Mouse (Mus musculus) lung, embryonic 16.5 days (tissue): ENCODE measurements around the gene Siah3. TPM values are rescaled to one million over a fixed set of nuclear protein-coding genes. Genes with fewer than 3 reads are reported as not detected.

Experiments used
- ATAC-seq: fragments of 200-750 bp; cut with Nextera tagmentation; 2 replicates; pipeline ENCODE4 v1.8.0; 2017; ENCODE audit warnings: low read depth, mild to moderate bottlenecking, moderate library complexity
- H3K27ac ChIP-seq: fragments of 300-500 bp; sonication (generic); 2 replicates; pipeline ENCODE4 v1.5.1; 2014; ENCODE audit warnings: mild to moderate bottlenecking, control low read depth, low read length
- H3K27me3 ChIP-seq: fragments of 300-500 bp; sonication (generic); 2 replicates; pipeline ENCODE4 v1.6.1; 2014; ENCODE audit warnings: low read depth, low read length, mixed read lengths; ENCODE audit not compliant: control insufficient read depth, insufficient read depth
- H3K36me3 ChIP-seq: fragments of 300-500 bp; sonication (generic); 2 replicates; pipeline ENCODE4 v1.6.1; 2014; ENCODE audit warnings: low read length; ENCODE audit not compliant: control insufficient read depth, insufficient read depth
- H3K4me1 ChIP-seq: fragments of 300-500 bp; sonication (generic); replicated peaks from 2 replicates; pipeline ENCODE4 v1.6.1; 2014; ENCODE audit warnings: low read length, mixed read lengths; ENCODE audit not compliant: control insufficient read depth, insufficient read depth
- H3K4me2 ChIP-seq: fragments of 300-500 bp; sonication (generic); 2 replicates; pipeline ENCODE4 v1.6.1; 2014; ENCODE audit warnings: low read depth, low read length, control low read depth
- H3K4me3 ChIP-seq: fragments of 300-500 bp; sonication (generic); 2 replicates; pipeline ENCODE4 v1.5.1; 2014; ENCODE audit warnings: mild to moderate bottlenecking, low read length, control low read depth
- H3K9ac ChIP-seq: fragments of 300-500 bp; sonication (generic); 2 replicates; pipeline ENCODE4 v1.6.1; 2014; ENCODE audit warnings: low read length, control low read depth
- H3K9me3 ChIP-seq: fragments of 300-500 bp; sonication (generic); 2 replicates; pipeline ENCODE4 v1.6.1; 2016; ENCODE audit warnings: low read length; ENCODE audit not compliant: control insufficient read depth
- WGBS: fragments of 180-500 bp; shearing (Covaris S2); extraction: QIAGEN DNeasy Blood & Tissue Kit; methylation state at CpG from one replicate; pipeline ENCODE4 v1.1.7; 2014; 5-methylcytosine and 5-hydroxymethylcytosine counted together
- polyA plus RNA-seq: library from polyadenylated mRNA; unstranded; fragments of >200 nt; fragmentation: Nextera tagmentation; extraction: Ambion mirVana; gene quantifications from 2 replicates; pipeline ENCODE4 v1.2.1, GENCODE M21; 2015

Gene Siah3
- polyA plus RNA-seq, 1 experiment from 2014 or later, result not detected

DNA sequence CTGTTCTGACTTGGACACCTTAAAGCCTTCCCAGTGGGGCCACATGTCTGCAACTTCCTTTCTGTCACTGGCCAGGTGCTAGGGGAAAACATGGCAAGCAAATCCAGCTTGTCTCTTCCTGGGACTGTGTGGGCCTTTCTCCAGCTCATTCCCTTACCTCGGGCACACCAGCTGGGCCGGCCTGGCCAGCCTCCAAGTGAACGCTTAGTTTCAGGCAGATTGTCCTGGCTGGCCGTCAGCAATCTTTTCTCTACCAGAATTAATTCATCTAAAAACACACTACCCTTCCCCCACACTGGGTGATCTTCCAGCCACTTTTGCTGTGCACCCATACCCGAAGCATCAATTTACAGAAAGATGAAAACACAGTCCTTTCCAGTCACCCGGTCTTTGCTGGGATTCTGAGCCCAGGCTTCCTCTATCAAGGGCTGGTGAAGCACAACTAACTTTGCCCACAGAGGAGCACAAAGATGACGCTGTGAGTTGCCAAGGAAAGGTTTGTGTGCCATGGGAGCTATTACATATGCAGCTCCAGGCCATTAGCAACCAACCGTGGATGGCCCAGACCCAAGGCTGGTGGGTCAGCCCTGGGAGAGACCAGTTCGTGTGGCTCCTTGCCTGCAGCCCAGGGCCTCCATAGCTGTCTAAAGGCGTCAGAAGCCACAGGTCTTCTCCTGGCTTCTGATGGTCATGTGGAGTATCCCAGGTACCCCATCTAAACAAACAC, 71.8 kb downstream of the Siah3 start:
- WGBS, result 50% methylated on average over 10 of the region's 10 CpGs

DNA sequence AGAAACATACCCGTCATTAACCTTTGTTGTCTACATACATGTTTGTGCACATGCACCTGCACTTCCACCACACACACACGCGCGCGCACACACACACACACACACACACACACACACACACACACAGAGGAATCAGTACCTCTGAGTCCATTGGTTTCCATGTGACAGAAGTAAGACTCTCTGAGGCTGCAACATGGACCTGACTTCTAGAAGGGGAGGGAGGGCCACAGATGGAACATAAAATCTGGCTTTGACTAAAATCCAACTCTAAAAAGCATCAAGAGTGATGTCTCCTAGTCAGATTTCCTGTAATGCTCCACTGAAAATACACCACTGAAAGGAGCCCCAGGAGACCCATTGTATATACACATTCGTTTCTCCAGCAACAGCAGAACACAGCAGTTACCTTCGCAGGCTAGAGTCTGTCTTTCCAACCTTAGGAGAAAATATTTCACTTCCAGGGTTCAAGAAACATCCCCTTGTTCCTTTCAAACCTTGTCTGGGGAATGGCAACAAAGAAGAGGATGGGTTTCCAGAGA, 75.1 kb downstream of the Siah3 start:
- WGBS, result 83% methylated on average over 7 of the region's 7 CpGs
- Histone ChIP-seq H3K36me3 (no peaks in the 10 kb centered on the region), H3K9me3 (no peaks in the 10 kb centered on the region), H3K4me1 (peaks cover 6% of the 10 kb centered on the region; the same call in 1 of the 2 replicates), H3K9ac (no peak overlapping the region), H3K4me3 (no peak overlapping the region), H3K27ac (no peak overlapping the region), H3K4me2 (no peak overlapping the region), H3K27me3 (no peaks in the 10 kb centered on the region)
- ATAC-seq, result no peak

More for the DNA sequence above, 71.8 kb downstream of the Siah3 start:
- H3K27ac ChIP-seq, result no peak overlapping the region
- H3K9ac ChIP-seq, result no peak overlapping the region
- peaks cover 6% of the 10 kb centered on the region; the same call in 1 of the 2 replicates for H3K4me1 ChIP-seq
- no peaks in the 10 kb centered on the region for H3K36me3 ChIP-seq
- no peak overlapping the region for H3K4me2 ChIP-seq
- ATAC-seq, result peak; percentile 56
- no peaks in the 10 kb centered on the region for H3K9me3 ChIP-seq
- no peaks in the 10 kb centered on the region for H3K27me3 ChIP-seq
- H3K4me3 ChIP-seq, result no peak overlapping the region

DNA sequence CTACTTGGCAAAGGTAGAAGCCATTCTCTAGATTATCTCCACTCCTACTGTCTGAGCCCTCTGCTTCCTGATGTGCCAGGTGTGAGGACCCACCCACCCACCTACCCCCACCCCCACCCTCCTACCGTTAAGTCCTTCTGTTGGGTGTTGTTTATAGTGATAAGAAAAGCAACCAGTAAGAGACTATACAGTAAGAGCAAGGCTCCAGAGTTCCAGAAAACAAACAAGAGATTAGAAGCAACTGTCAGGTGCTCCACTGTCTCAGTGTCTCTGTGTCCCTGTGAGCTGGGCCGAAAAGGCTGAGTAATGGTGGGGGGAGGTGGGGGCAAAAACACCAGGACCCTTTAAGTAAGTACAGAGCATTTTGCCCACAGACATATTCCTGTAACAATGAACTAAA, 83.4 kb downstream of the Siah3 start:
- H3K9me3 ChIP-seq, result no peaks in the 10 kb centered on the region
- no peaks in the 10 kb centered on the region for H3K36me3 ChIP-seq
- no peak overlapping the region for H3K27ac ChIP-seq
- H3K9ac ChIP-seq, result no peak overlapping the region
- WGBS, result 34% methylated on average over 2 of the region's 2 CpGs
- H3K27me3 ChIP-seq, result no peaks in the 10 kb centered on the region
- H3K4me2 ChIP-seq, result no peak overlapping the region
- no peaks in the 10 kb centered on the region for H3K4me1 ChIP-seq
- H3K4me3 ChIP-seq, result no peak overlapping the region
- no peak for ATAC-seq

DNA sequence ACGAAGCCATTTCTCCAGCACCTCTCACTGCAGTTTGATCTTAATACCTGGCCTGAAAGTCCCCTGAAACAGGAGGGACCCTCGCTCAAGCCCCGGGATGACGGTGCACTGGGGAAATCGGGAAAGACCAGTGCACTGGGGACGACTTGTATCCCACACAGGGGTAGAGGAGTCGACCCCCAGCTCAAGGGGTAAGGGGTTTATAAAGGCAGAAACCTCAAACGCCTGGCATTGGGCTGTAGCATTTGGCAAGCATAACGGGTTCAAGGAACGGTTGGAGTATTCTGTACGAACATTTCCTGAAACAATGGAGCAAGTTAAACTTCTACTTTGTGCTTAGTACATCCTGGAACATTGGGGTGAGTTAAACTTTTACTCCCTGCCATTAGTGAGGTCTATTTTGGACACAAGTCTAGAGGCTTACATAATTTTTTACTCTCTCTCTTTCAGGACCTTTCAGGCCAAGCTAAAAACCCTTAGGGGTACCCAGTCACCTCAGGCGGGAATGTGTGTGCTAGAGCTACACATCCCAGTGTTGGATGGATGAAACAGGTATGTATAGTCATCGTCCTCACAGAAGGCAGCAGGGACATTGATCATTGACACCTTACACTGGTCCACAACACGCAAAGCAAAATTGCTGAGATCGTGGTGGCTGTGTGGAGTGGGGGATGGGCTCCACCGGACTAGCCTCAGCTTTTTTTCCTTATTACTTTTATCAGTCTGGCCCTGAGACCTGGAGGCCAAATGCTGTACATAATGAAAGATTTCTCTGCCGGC, 84.6 kb downstream of the Siah3 start:
- ATAC-seq, result no peak
- 59% methylated on average over 17 of the region's 17 CpGs for whole genome bisulfite sequencing
- no peaks in the 10 kb centered on the region for H3K9me3 ChIP-seq
- no peaks in the 10 kb centered on the region for H3K4me1 ChIP-seq
- no peaks in the 10 kb centered on the region for H3K27me3 ChIP-seq
- H3K9ac ChIP-seq, result no peak overlapping the region
- no peaks in the 10 kb centered on the region for H3K36me3 ChIP-seq
- no peak overlapping the region for H3K4me2 ChIP-seq
- H3K27ac ChIP-seq, result no peak overlapping the region
- H3K4me3 ChIP-seq, result no peak overlapping the region

DNA sequence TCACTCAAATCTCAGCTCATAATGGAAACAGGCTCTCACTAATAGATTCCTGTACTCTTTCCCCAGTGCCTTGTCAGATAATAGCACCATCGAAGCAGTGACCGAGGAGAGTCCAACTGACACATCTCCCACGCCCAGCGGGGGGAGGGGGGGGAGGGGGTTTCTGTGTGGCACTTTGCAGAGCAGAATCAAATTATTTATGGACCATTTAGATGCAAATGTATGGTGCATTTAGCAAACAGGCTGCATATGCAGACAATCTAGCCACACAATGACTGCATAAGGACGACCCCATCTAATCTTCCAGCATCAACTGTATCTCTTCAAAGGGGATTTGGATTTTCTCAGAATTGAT, 85.2 kb downstream of the Siah3 start:
- no peaks in the 10 kb centered on the region for H3K9me3 ChIP-seq
- no peaks in the 10 kb centered on the region for H3K36me3 ChIP-seq
- no peak overlapping the region for H3K27ac ChIP-seq
- no peaks in the 10 kb centered on the region for H3K27me3 ChIP-seq
- H3K4me1 ChIP-seq, result no peaks in the 10 kb centered on the region
- no peak for ATAC-seq
- WGBS, result 33% methylated on average over 5 of the region's 5 CpGs
- H3K9ac ChIP-seq, result no peak overlapping the region
- H3K4me2 ChIP-seq, result no peak overlapping the region
- H3K4me3 ChIP-seq, result no peak overlapping the region

DNA sequence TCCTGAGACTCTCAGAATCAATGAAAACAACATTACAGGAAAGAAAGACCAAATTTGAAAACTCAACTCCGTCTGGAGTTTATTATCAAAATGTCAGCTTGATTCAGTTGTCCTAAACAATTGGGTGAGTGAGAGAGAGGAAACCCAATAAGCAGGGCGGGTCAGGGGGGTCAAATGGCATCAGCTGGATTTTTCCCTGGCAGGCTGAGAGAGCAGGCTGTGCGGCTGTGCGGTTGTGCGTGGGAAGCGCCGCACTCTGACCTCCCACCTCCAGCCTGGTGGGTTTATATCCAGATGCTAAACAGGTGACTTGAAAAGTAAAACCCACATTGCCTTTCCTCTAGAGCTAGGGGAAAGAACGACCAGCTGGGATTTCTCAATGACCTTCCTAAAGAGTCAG, 85.9 kb downstream of the Siah3 start:
- 28% methylated on average over 8 of the region's 8 CpGs for WGBS
- Histone ChIP-seq H3K36me3 (no peaks in the 10 kb centered on the region), H3K9me3 (no peaks in the 10 kb centered on the region), H3K4me3 (no peak overlapping the region), H3K4me1 (no peaks in the 10 kb centered on the region), H3K27ac (no peak overlapping the region), H3K27me3 (no peaks in the 10 kb centered on the region), H3K9ac (no peak overlapping the region), H3K4me2 (no peak overlapping the region)
- no peak for ATAC-seq

DNA sequence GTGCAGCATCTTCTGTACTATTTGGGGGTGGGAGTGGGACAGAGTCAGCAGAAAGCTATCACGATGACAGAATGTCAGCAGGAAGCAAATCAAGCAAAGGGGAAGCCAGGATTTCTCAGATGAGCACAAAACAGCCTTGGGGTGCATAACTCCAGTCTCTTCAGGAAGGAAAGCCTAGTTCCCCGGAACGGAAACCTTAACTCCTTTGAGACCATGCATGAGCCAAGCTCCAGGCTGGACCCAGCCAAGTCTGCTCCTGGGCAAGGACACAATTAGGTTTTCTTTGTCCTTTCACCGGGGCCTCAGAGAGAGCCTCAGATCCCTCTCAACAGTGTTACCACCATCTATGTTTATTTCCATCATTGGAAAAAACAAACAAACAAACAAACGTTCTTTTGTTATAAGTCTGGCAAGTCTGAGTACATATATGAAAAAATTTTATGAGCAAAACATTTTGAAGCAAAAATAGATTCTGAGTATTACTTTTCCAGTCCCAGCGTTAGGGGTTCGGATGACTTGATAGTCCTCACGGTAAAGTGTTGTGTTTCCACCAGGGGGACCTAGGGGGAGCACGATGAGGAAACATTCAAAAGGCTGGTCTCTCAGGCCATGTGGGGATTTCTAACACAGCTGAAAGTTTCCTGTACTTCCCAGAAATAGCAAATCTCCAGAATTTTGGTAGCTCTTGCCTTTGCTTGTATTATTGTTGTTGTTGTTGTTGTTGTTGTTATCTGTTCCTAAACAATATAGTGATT, 106.0 kb downstream of the Siah3 start:
- ATAC-seq, result no peak
- H3K9me3 ChIP-seq, result no peaks in the 10 kb centered on the region

DNA sequence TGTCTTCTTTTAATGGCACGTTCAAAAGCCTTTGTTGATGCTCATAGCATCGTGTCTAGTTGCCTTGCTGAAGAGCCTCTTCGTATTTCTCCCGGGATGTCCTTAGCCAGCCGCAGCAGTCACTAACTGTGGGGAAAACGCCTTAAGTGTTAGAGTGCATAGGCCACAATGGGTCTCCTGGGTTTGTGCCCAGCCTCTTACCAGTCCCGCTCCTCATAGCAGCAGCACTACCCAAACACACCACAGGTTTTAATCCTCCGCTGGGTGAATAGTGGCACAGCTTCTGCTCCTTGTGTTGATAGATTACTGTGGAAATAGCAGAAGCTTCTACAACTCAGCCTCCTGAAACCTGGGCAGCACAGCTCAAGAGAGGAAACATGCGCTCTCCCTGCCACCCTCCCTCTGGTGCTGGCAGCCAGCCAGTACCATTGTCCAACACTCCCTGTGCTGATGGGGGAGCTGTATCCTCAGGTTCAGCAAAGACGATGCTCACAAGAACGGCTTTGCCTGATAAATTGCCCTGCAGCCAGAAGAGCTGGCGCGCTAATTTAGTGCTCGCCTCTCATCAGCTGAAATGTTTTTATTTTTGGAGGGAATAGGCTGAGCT, 109.9 kb downstream of the Siah3 start:
- 63% methylated on average over 14 of the region's 14 CpGs for WGBS
- Histone ChIP-seq H3K9me3 (no peaks in the 10 kb centered on the region), H3K36me3 (no peaks in the 10 kb centered on the region), H3K4me1 (no peaks in the 10 kb centered on the region), H3K9ac (no peak overlapping the region), H3K4me3 (no peak overlapping the region), H3K4me2 (no peak overlapping the region), H3K27me3 (no peaks in the 10 kb centered on the region), H3K27ac (no peak overlapping the region)
- ATAC-seq, result peak; percentile 38; the same call in 1 of the 2 replicates

More for the DNA sequence above, 106.0 kb downstream of the Siah3 start:
- no peak overlapping the region for H3K9ac ChIP-seq
- no peaks in the 10 kb centered on the region for H3K36me3 ChIP-seq
- H3K27ac ChIP-seq, result no peak overlapping the region
- no peak overlapping the region for H3K4me2 ChIP-seq
- WGBS, result 41% methylated on average over 9 of the region's 9 CpGs
- no peaks in the 10 kb centered on the region for H3K27me3 ChIP-seq
- H3K4me3 ChIP-seq, result no peak overlapping the region
- H3K4me1 ChIP-seq, result no peaks in the 10 kb centered on the region
